Mouse (Mus musculus): ENCODE data around the gene Zfp626.

DNA sequence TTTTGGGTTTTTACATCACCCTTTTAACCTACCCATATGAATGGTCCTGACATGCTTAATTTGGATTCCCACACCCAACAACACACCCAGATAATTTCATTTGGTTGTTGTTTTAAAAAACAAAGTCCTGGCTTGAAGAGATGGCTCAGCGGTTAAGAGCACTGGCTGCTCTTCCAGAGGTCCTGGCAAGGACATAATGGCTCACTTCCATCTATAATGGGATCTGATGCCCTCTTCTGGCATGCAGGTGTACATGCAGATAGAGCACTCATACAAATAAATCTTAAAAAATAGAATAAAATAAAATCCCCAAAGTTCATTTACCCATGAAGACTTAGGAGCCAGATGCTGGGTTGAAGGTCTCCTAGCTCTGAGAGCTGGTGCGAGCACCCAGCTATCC lies 5.9 kb upstream of the Zfp626 start:
- TF ChIP-seq POLR2A (IDR thresholded peaks at IDR 0.05; ENCODE audit: insufficient read length, low read depth), result no peak
- TF ChIP-seq USF1 (IDR thresholded peaks at IDR 0.05; ENCODE audit: low read depth), result no peak
- TF ChIP-seq MAX (IDR thresholded peaks at IDR 0.05; ENCODE audit: low read depth), result no peak
- no peak for TF ChIP-seq POLR2AphosphoS2 (IDR thresholded peaks at IDR 0.05; ENCODE audit: insufficient read length, low read depth)
- no peak for TF ChIP-seq MYOG (IDR thresholded peaks at IDR 0.05; ENCODE audit: control insufficient read depth in 1 of 3, insufficient read depth in 1 of 3, insufficient read length in 2 of 3, low read depth in 2 of 3)
- no peak for TF ChIP-seq TCF12 (IDR thresholded peaks at IDR 0.05; ENCODE audit: insufficient read depth, poor library complexity, severe bottlenecking)
- no peak for TF ChIP-seq MYOD1 (IDR thresholded peaks at IDR 0.05; ENCODE audit: control insufficient read depth in 1 of 3, insufficient read length in 2 of 3, low read depth in 2 of 3)
- no peak for TF ChIP-seq E2F4 (IDR thresholded peaks at IDR 0.05; ENCODE audit: insufficient read depth)
- TF ChIP-seq TCF3 (IDR thresholded peaks at IDR 0.05; ENCODE audit: insufficient read length, low read depth), result no peak
- TF ChIP-seq CEBPB (IDR thresholded peaks at IDR 0.05; ENCODE audit: insufficient read depth, poor library complexity, severe bottlenecking), result no peak
- TF ChIP-seq REST (IDR thresholded peaks at IDR 0.05; ENCODE audit: insufficient read depth, insufficient read length), result no peak

Data from myocyte (in vitro differentiated cells).